Mouse (Mus musculus) midbrain, embryonic 13.5 days (tissue): Measurements from ENCODE around the gene Msantd2. TPM values are rescaled to one million over a fixed set of nuclear protein-coding genes. Genes with fewer than 3 reads are reported as not detected.

ENCODE experiments used
- ATAC-seq: fragments of 200-750 bp; cut with Nextera tagmentation; 2 replicates; pipeline ENCODE4 v1.8.0; 2017; ENCODE audit warnings: mild to moderate bottlenecking, moderate TSS enrichment, moderate library complexity
- H3K27ac ChIP-seq: fragments of 300-500 bp; sonication (generic); 2 replicates; pipeline ENCODE4 v1.5.1; 2015; ENCODE audit warnings: inconsistent platforms, mild to moderate bottlenecking, moderate library complexity
- H3K27me3 ChIP-seq: fragments of 300-500 bp; sonication (generic); 2 replicates; pipeline ENCODE4 v1.6.1; 2015; ENCODE audit warnings: mild to moderate bottlenecking, inconsistent platforms
- H3K36me3 ChIP-seq: fragments of 300-500 bp; sonication (generic); 2 replicates; pipeline ENCODE4 v1.6.1; 2015; ENCODE audit warnings: mild to moderate bottlenecking, inconsistent platforms
- H3K4me1 ChIP-seq: fragments of 300-500 bp; sonication (generic); replicated peaks from 2 replicates; pipeline ENCODE4 v1.6.1; 2015; ENCODE audit warnings: inconsistent platforms
- H3K4me2 ChIP-seq: fragments of 300-500 bp; sonication (generic); replicated peaks from 2 replicates; pipeline ENCODE4 v1.6.1; 2015; ENCODE audit warnings: moderate library complexity, mild to moderate bottlenecking, inconsistent platforms
- H3K4me3 ChIP-seq: fragments of 300-500 bp; sonication (generic); replicated peaks from 2 replicates; pipeline ENCODE4 v1.5.1; 2015; ENCODE audit warnings: mild to moderate bottlenecking, inconsistent platforms
- H3K9ac ChIP-seq: fragments of 300-500 bp; sonication (generic); replicated peaks from 2 replicates; pipeline ENCODE4 v1.6.1; 2015; ENCODE audit warnings: mild to moderate bottlenecking, inconsistent platforms
- H3K9me3 ChIP-seq: fragments of 300-500 bp; sonication (generic); 2 replicates; pipeline ENCODE4 v1.6.1; 2016; ENCODE audit warnings: mild to moderate bottlenecking, inconsistent platforms
- WGBS: fragments of 180-500 bp; shearing (Covaris S2); methylation state at CpG from one replicate; pipeline ENCODE4 v1.1.7; 2015; 5-methylcytosine and 5-hydroxymethylcytosine counted together
- polyA plus RNA-seq: library from polyadenylated mRNA; unstranded; fragments of >200 nt; fragmentation: Nextera tagmentation; extraction: Ambion mirVana; gene quantifications from 2 replicates; pipeline ENCODE4 v1.2.1, GENCODE M21; 2015

Gene Msantd2
- polyA plus RNA-seq, 1 experiment from 2014 or later = 36.5 TPM

- no peak for ATAC-seq
- Histone ChIP-seq H3K4me1 (peaks cover 43% of the 10 kb centered on the region), H3K9me3 (no peaks in the 10 kb centered on the region)
These were observed 27.5 kb upstream of the Msantd2 start for GRCm38 (mm10) chr9:37461571-37461970.

GRCm38 (mm10) chr9:37462764-37463163 is 26.4 kb upstream of the Msantd2 start:
- 13% methylated on average over 7 of the region's 7 CpGs for WGBS
- no peak for ATAC-seq
- Histone ChIP-seq H3K4me3 (no peak overlapping the region), H3K27ac (no peak overlapping the region), H3K4me2 (no peak overlapping the region), H3K4me1 (peaks cover 31% of the 10 kb centered on the region), H3K9me3 (no peaks in the 10 kb centered on the region), H3K27me3 (peaks cover 62% of the 10 kb centered on the region), H3K36me3 (no peaks in the 10 kb centered on the region), H3K9ac (no peak overlapping the region)

More at GRCm38 (mm10) chr9:37461571-37461970, 27.5 kb upstream of the Msantd2 start:
- Histone ChIP-seq H3K27ac (no peak overlapping the region), H3K36me3 (no peaks in the 10 kb centered on the region), H3K9ac (no peak overlapping the region), H3K4me2 (no peak overlapping the region), H3K4me3 (no peak overlapping the region), H3K27me3 (peaks cover 73% of the 10 kb centered on the region)
- WGBS = 4% methylated on average over 3 of the region's 3 CpGs

- Histone ChIP-seq H3K9me3 (no peaks in the 10 kb centered on the region), H3K4me3 (no peak overlapping the region), H3K9ac (no peak overlapping the region), H3K27ac (no peak overlapping the region), H3K4me2 (no peak overlapping the region), H3K27me3 (no peaks in the 10 kb centered on the region; the same call in 1 of the 2 replicates), H3K4me1 (no peaks in the 10 kb centered on the region), H3K36me3 (no peaks in the 10 kb centered on the region)
- ATAC-seq = no peak
- WGBS = 69% methylated on average over 3 of the region's 3 CpGs
These were observed 15.5 kb upstream of the Msantd2 start for GRCm38 (mm10) chr9:37473611-37474125.

GRCm38 (mm10) chr9:37474923-37475322 is 14.2 kb upstream of the Msantd2 start:
- no peak overlapping the region for H3K4me2 ChIP-seq
- H3K27me3 ChIP-seq = no peaks in the 10 kb centered on the region; the same call in 1 of the 2 replicates
- H3K9me3 ChIP-seq = no peaks in the 10 kb centered on the region
- WGBS = 90% methylated on average over 7 of the region's 7 CpGs
- H3K4me1 ChIP-seq = no peaks in the 10 kb centered on the region
- no peaks in the 10 kb centered on the region for H3K36me3 ChIP-seq
- no peak overlapping the region for H3K4me3 ChIP-seq
- ATAC-seq = no peak
- H3K27ac ChIP-seq = no peak overlapping the region
- no peak overlapping the region for H3K9ac ChIP-seq

GRCm38 (mm10) chr9:37485146-37485545 is 4.0 kb upstream of the Msantd2 start:
- Histone ChIP-seq H3K27me3 (no peaks in the 10 kb centered on the region), H3K36me3 (no peaks in the 10 kb centered on the region), H3K4me2 (no peak overlapping the region), H3K4me3 (no peak overlapping the region), H3K4me1 (peaks cover 9% of the 10 kb centered on the region), H3K27ac (no peak overlapping the region), H3K9me3 (no peaks in the 10 kb centered on the region), H3K9ac (no peak overlapping the region)
- ATAC-seq = no peak
- WGBS = 80% methylated on average over 5 of the region's 5 CpGs

- Histone ChIP-seq H3K4me2 (peak overlapping the region; percentile 76), H3K27ac (peak overlapping the region; percentile 98; the same call in 1 of the 2 replicates), H3K4me1 (peaks cover 29% of the 10 kb centered on the region), H3K27me3 (no peaks in the 10 kb centered on the region), H3K4me3 (peak overlapping the region; percentile 98), H3K9me3 (no peaks in the 10 kb centered on the region), H3K9ac (0 out of 2 replicates have a peak overlapping the region, but pooled peaks have one; percentile 94), H3K36me3 (0 out of 2 replicates have a peak, but pooled peaks cover 3% of the 10 kb centered on the region)
- ATAC-seq = no peak
- 29% methylated on average over 4 of the region's 4 CpGs for WGBS
These were observed 1.1 kb upstream of the Msantd2 start for GRCm38 (mm10) chr9:37488041-37488440.

- H3K4me2 ChIP-seq = peak overlapping the region; percentile 76
- H3K36me3 ChIP-seq = 0 out of 2 replicates have a peak, but pooled peaks cover 12% of the 10 kb centered on the region
- 0% methylated on average over 70 of the region's 75 CpGs for WGBS
- peak; percentile 85 for ATAC-seq
- H3K27me3 ChIP-seq = no peaks in the 10 kb centered on the region
- peak overlapping the region; percentile 98 for H3K4me3 ChIP-seq
- peak overlapping the region; percentile 98 for H3K27ac ChIP-seq
- peaks cover 29% of the 10 kb centered on the region for H3K4me1 ChIP-seq
- H3K9ac ChIP-seq = peak overlapping the region; percentile 94
- no peaks in the 10 kb centered on the region for H3K9me3 ChIP-seq
These were observed 464 bp downstream of the Msantd2 start for GRCm38 (mm10) chr9:37489446-37490120.

GRCm38 (mm10) chr9:37495761-37496160 is 6.6 kb downstream of the Msantd2 start:
- Histone ChIP-seq H3K4me1 (peaks cover 13% of the 10 kb centered on the region), H3K27me3 (no peaks in the 10 kb centered on the region), H3K4me2 (no peak overlapping the region), H3K4me3 (no peak overlapping the region), H3K9me3 (no peaks in the 10 kb centered on the region), H3K36me3 (0 out of 2 replicates have a peak, but pooled peaks cover 12% of the 10 kb centered on the region), H3K27ac (no peak overlapping the region), H3K9ac (no peak overlapping the region)
- 81% methylated on average over 3 of the region's 3 CpGs for WGBS
- ATAC-seq = no peak

GRCm38 (mm10) chr9:37496325-37496724 is 7.2 kb downstream of the Msantd2 start:
- Histone ChIP-seq H3K9me3 (no peaks in the 10 kb centered on the region), H3K27me3 (no peaks in the 10 kb centered on the region), H3K9ac (no peak overlapping the region), H3K36me3 (0 out of 2 replicates have a peak, but pooled peaks cover 12% of the 10 kb centered on the region), H3K27ac (no peak overlapping the region), H3K4me1 (peaks cover 8% of the 10 kb centered on the region), H3K4me2 (no peak overlapping the region), H3K4me3 (no peak overlapping the region)
- ATAC-seq = no peak

- H3K4me3 ChIP-seq = no peak overlapping the region
- no peak overlapping the region for H3K27ac ChIP-seq
- H3K9me3 ChIP-seq = 0 out of 2 replicates have a peak, but pooled peaks cover 3% of the 10 kb centered on the region
- H3K27me3 ChIP-seq = no peaks in the 10 kb centered on the region
- no peak for ATAC-seq
- WGBS = 76% methylated on average over 3 of the region's 3 CpGs
- H3K4me2 ChIP-seq = no peak overlapping the region
- H3K36me3 ChIP-seq = no peaks in the 10 kb centered on the region
- no peaks in the 10 kb centered on the region for H3K4me1 ChIP-seq
- H3K9ac ChIP-seq = no peak overlapping the region
These were observed 11.1 kb downstream of the Msantd2 start for GRCm38 (mm10) chr9:37500201-37500600.

GRCm38 (mm10) chr9:37501170-37501569 is 12.1 kb downstream of the Msantd2 start:
- Histone ChIP-seq H3K27me3 (no peaks in the 10 kb centered on the region), H3K9me3 (0 out of 2 replicates have a peak, but pooled peaks cover 3% of the 10 kb centered on the region), H3K4me2 (no peak overlapping the region), H3K9ac (no peak overlapping the region), H3K4me1 (no peaks in the 10 kb centered on the region), H3K36me3 (no peaks in the 10 kb centered on the region), H3K27ac (no peak overlapping the region), H3K4me3 (no peak overlapping the region)
- ATAC-seq = no peak
- WGBS = 97% methylated on average over 1 of the region's 1 CpGs

GRCm38 (mm10) chr9:37504348-37504747 is 15.2 kb downstream of the Msantd2 start:
- Histone ChIP-seq H3K4me1 (no peaks in the 10 kb centered on the region), H3K36me3 (no peaks in the 10 kb centered on the region), H3K27ac (no peak overlapping the region), H3K27me3 (no peaks in the 10 kb centered on the region), H3K9ac (no peak overlapping the region), H3K9me3 (0 out of 2 replicates have a peak, but pooled peaks cover 3% of the 10 kb centered on the region), H3K4me2 (no peak overlapping the region), H3K4me3 (no peak overlapping the region)
- no peak for ATAC-seq
